Mouse (Mus musculus): ENCODE measurements at regions not wholly inside any gene's neighbourhood (a gene's known extent, or its start where the extent isn't known, plus 50 kb on each side); places are given as distances from the start of the nearest gene placed in this dataset.

GRCm38 (mm10) chr10:118640121-118640809, 199.4 kb downstream of the Ifng start:
- H3K4me3 ChIP-seq (ENCODE audit: low read depth, low read length), result no peak overlapping the region
- H3K9me3 ChIP-seq (replicated peaks; ENCODE audit: control insufficient read depth, low read length), result no peaks in the 10 kb centered on the region
- H3K36me3 ChIP-seq (ENCODE audit: control insufficient read depth, insufficient read depth, low read length), result no peaks in the 10 kb centered on the region
- no peak overlapping the region for H3K9ac ChIP-seq (ENCODE audit: low read depth, low read length)
- no peaks in the 10 kb centered on the region for H3K4me1 ChIP-seq (ENCODE audit: control insufficient read depth, insufficient read depth, low read length)
- H3K27me3 ChIP-seq (ENCODE audit: control insufficient read depth, insufficient read depth, low read length), result no peaks in the 10 kb centered on the region
- WGBS (ENCODE audit: insufficient replicate concordance), result 58% methylated on average over 7 of the region's 7 CpGs
- no peak for ATAC-seq (replicated peaks; ENCODE audit: insufficient number of reproducible peaks, low FRiP score, low TSS enrichment)
- H3K27ac ChIP-seq (ENCODE audit: low read depth, low read length), result no peak overlapping the region
- H3K4me2 ChIP-seq, result no peak overlapping the region

GRCm38 (mm10) chr10:118640810-118641427, 200.1 kb downstream of the Ifng start:
- Histone ChIP-seq H3K4me1 (ENCODE audit: control insufficient read depth, insufficient read depth, low read length) (no peaks in the 10 kb centered on the region), H3K9me3 (replicated peaks; ENCODE audit: control insufficient read depth, low read length) (no peaks in the 10 kb centered on the region), H3K27ac (ENCODE audit: low read depth, low read length) (no peak overlapping the region), H3K4me2 (no peak overlapping the region), H3K27me3 (ENCODE audit: control insufficient read depth, insufficient read depth, low read length) (no peaks in the 10 kb centered on the region), H3K9ac (ENCODE audit: low read depth, low read length) (no peak overlapping the region), H3K4me3 (ENCODE audit: low read depth, low read length) (no peak overlapping the region), H3K36me3 (ENCODE audit: control insufficient read depth, insufficient read depth, low read length) (no peaks in the 10 kb centered on the region)
- WGBS (ENCODE audit: insufficient replicate concordance), result 66% methylated on average over 12 of the region's 12 CpGs
- no peak for ATAC-seq (replicated peaks; ENCODE audit: insufficient number of reproducible peaks, low FRiP score, low TSS enrichment)

DNA sequence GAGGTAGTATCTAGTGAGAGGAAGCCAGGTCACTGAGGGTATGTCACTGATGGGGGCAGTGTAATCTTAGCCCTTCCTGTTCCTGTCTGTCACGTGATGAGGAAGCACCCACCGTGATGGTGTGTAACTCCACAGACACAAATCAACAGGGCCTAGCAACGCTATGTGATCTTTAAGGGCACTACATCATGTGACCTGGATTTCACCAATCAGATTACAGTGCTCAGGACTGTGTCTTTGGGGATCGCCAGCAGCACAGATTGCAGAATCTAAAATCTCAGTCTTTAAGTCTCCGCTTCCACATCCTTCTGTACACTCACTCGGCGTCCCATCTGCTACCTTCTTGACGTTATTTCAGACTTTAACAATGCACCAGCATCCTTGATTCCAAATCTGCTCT, 202.8 kb downstream of the Ifng start:
- H3K4me3 ChIP-seq (ENCODE audit: low read depth, low read length), result no peak overlapping the region
- H3K4me2 ChIP-seq, result no peak overlapping the region
- H3K9ac ChIP-seq (ENCODE audit: low read depth, low read length), result no peak overlapping the region
- H3K27ac ChIP-seq (ENCODE audit: low read depth, low read length), result no peak overlapping the region
- no peaks in the 10 kb centered on the region for H3K27me3 ChIP-seq (ENCODE audit: control insufficient read depth, insufficient read depth, low read length)
- H3K4me1 ChIP-seq (ENCODE audit: control insufficient read depth, insufficient read depth, low read length), result no peaks in the 10 kb centered on the region
- H3K9me3 ChIP-seq (replicated peaks; ENCODE audit: control insufficient read depth, low read length), result no peaks in the 10 kb centered on the region
- H3K36me3 ChIP-seq (ENCODE audit: control insufficient read depth, insufficient read depth, low read length), result no peaks in the 10 kb centered on the region
- WGBS (ENCODE audit: insufficient replicate concordance), result 68% methylated on average over 8 of the region's 8 CpGs
- no peak for ATAC-seq (replicated peaks; ENCODE audit: insufficient number of reproducible peaks, low FRiP score, low TSS enrichment)

GRCm38 (mm10) chr10:118648111-118648510, 207.3 kb downstream of the Ifng start:
- H3K36me3 ChIP-seq (ENCODE audit: control insufficient read depth, insufficient read depth, low read length), result no peaks in the 10 kb centered on the region
- H3K4me1 ChIP-seq (ENCODE audit: control insufficient read depth, insufficient read depth, low read length), result 0 out of 2 replicates have a peak, but pooled peaks cover 5% of the 10 kb centered on the region
- no peak overlapping the region for H3K9ac ChIP-seq (ENCODE audit: low read depth, low read length)
- ATAC-seq (replicated peaks; ENCODE audit: insufficient number of reproducible peaks, low FRiP score, low TSS enrichment), result no peak
- H3K9me3 ChIP-seq (replicated peaks; ENCODE audit: control insufficient read depth, low read length), result no peaks in the 10 kb centered on the region
- no peaks in the 10 kb centered on the region for H3K27me3 ChIP-seq (ENCODE audit: control insufficient read depth, insufficient read depth, low read length)
- no peak overlapping the region for H3K4me3 ChIP-seq (ENCODE audit: low read depth, low read length)
- H3K4me2 ChIP-seq, result no peak overlapping the region
- WGBS (ENCODE audit: insufficient replicate concordance), result 63% methylated on average over 2 of the region's 2 CpGs
- H3K27ac ChIP-seq (ENCODE audit: low read depth, low read length), result no peak overlapping the region

GRCm38 (mm10) chr10:118656561-118656960, 213.4 kb downstream of the Dyrk2 start:
- Histone ChIP-seq H3K27me3 (ENCODE audit: control insufficient read depth, insufficient read depth, low read length) (no peaks in the 10 kb centered on the region), H3K36me3 (ENCODE audit: control insufficient read depth, insufficient read depth, low read length) (no peaks in the 10 kb centered on the region), H3K4me2 (no peak overlapping the region), H3K4me3 (ENCODE audit: low read depth, low read length) (no peak overlapping the region), H3K27ac (ENCODE audit: low read depth, low read length) (no peak overlapping the region), H3K9me3 (replicated peaks; ENCODE audit: control insufficient read depth, low read length) (no peaks in the 10 kb centered on the region), H3K9ac (ENCODE audit: low read depth, low read length) (no peak overlapping the region), H3K4me1 (ENCODE audit: control insufficient read depth, insufficient read depth, low read length) (0 out of 2 replicates have a peak, but pooled peaks cover 5% of the 10 kb centered on the region)
- ATAC-seq (replicated peaks; ENCODE audit: insufficient number of reproducible peaks, low FRiP score, low TSS enrichment), result no peak
- WGBS (ENCODE audit: insufficient replicate concordance), result 73% methylated on average over 5 of the region's 5 CpGs

DNA sequence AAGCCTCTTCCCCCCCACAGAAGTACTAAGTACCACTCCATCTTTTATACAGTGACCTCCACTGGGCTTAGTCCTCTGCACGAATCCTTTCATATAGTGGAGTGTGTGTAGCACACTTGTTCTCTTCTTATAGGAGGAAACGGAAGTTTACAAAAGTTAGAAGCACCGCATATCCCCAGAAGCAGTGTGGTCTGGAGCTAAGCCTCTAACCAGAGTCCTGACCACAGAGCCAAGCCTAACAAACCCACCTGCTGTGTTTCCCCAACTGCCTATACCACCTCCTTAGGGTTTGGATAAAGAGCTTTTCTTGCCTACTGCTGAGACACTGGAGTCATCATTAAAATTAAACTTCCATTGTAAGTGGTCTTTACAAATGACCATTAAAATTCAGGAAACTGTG, 204.0 kb downstream of the Dyrk2 start:
- H3K9me3 ChIP-seq (replicated peaks; ENCODE audit: control insufficient read depth, low read length), result no peaks in the 10 kb centered on the region
- H3K27me3 ChIP-seq (ENCODE audit: control insufficient read depth, insufficient read depth, low read length), result no peaks in the 10 kb centered on the region
- no peaks in the 10 kb centered on the region for H3K4me1 ChIP-seq (ENCODE audit: control insufficient read depth, insufficient read depth, low read length)
- H3K9ac ChIP-seq (ENCODE audit: low read depth, low read length), result no peak overlapping the region
- H3K4me3 ChIP-seq (ENCODE audit: low read depth, low read length), result no peak overlapping the region
- no peak overlapping the region for H3K4me2 ChIP-seq
- ATAC-seq (replicated peaks; ENCODE audit: insufficient number of reproducible peaks, low FRiP score, low TSS enrichment), result no peak
- H3K27ac ChIP-seq (ENCODE audit: low read depth, low read length), result no peak overlapping the region
- H3K36me3 ChIP-seq (ENCODE audit: control insufficient read depth, insufficient read depth, low read length), result no peaks in the 10 kb centered on the region
- WGBS (ENCODE audit: insufficient replicate concordance), result 73% methylated on average over 3 of the region's 3 CpGs

DNA sequence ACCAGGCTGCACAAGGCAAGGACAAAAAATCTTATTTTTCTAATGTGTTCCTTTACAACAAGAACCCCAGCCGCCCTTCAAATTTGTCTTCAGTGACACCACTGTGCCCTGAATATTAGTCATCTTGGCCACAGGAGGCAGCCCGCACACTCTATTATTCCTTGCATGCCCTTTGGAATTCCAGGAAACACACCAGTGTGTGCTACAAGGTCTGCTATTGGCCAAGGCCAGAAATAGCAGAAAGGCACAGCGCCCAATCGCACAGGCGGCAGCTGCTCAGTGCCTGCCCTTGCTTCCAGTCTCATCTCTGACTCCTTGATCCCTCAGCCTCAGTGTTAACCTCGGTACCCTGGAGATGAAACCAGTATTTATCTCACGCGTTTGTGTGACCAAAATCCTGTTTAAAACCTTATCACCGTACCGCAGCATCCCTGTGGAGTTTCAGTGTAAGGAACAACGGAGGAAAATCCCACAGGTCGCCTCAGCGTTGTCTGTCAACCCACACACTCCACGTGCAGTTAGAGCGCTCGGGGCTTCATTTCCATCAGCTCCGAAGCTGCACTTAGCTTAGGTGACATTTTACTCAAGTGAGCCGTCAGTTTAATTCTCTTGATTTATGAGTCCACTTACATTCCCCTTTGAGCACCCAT, 194.1 kb downstream of the Dyrk2 start:
- Histone ChIP-seq H3K4me1 (ENCODE audit: control insufficient read depth, insufficient read depth, low read length) (0 out of 2 replicates have a peak, but pooled peaks cover 5% of the 10 kb centered on the region), H3K36me3 (ENCODE audit: control insufficient read depth, insufficient read depth, low read length) (no peaks in the 10 kb centered on the region), H3K27ac (ENCODE audit: low read depth, low read length) (no peak overlapping the region), H3K9ac (ENCODE audit: low read depth, low read length) (no peak overlapping the region), H3K27me3 (ENCODE audit: control insufficient read depth, insufficient read depth, low read length) (no peaks in the 10 kb centered on the region), H3K4me3 (ENCODE audit: low read depth, low read length) (0 out of 2 replicates have a peak overlapping the region, but pooled peaks have one; percentile 16), H3K4me2 (peak overlapping the region; percentile 52), H3K9me3 (replicated peaks; ENCODE audit: control insufficient read depth, low read length) (no peaks in the 10 kb centered on the region)
- ATAC-seq (replicated peaks; ENCODE audit: insufficient number of reproducible peaks, low FRiP score, low TSS enrichment), result 0 out of 2 replicates have a peak, but pooled peaks have one; percentile 35
- 40% methylated on average over 18 of the region's 18 CpGs for WGBS (ENCODE audit: insufficient replicate concordance)

DNA sequence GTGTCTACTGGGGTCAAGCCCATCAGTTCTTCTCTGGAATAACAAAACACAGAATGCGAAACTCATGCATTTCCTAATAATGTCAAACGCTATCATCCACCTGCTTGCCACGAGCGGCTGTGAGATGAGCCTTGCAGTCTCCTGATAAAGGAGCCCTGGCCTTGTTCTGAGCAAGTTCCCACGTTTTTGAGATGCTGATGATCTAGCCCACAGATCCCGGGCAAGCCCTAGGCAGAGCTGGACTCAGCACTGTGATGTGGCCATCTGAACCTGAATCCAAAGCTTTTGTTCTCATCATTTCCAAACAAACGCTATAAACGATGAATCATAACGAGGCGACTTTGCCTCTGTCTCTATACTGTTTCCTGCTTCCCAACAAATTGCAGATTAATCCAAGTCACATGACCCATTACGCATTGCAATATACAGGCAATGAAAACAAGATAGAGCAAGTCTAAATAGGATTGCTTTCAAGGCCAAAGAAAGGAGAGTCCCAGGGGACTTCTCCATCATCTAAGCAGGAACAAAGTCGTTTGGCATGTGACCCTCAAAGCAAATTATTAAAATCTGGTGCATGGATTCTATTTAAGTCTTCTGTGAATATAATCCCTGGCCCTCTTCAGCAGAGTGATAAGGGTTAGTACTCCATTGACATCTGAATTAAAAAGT, 191.1 kb downstream of the Dyrk2 start:
- H3K9ac ChIP-seq (ENCODE audit: low read depth, low read length), result no peak overlapping the region
- H3K4me3 ChIP-seq (ENCODE audit: low read depth, low read length), result no peak overlapping the region
- H3K27me3 ChIP-seq (ENCODE audit: control insufficient read depth, insufficient read depth, low read length), result no peaks in the 10 kb centered on the region
- ATAC-seq (replicated peaks; ENCODE audit: insufficient number of reproducible peaks, low FRiP score, low TSS enrichment), result no peak
- 74% methylated on average over 12 of the region's 12 CpGs for WGBS (ENCODE audit: insufficient replicate concordance)
- H3K4me1 ChIP-seq (ENCODE audit: control insufficient read depth, insufficient read depth, low read length), result 0 out of 2 replicates have a peak, but pooled peaks cover 5% of the 10 kb centered on the region
- H3K9me3 ChIP-seq (replicated peaks; ENCODE audit: control insufficient read depth, low read length), result no peaks in the 10 kb centered on the region
- H3K27ac ChIP-seq (ENCODE audit: low read depth, low read length), result no peak overlapping the region
- no peak overlapping the region for H3K4me2 ChIP-seq
- no peaks in the 10 kb centered on the region for H3K36me3 ChIP-seq (ENCODE audit: control insufficient read depth, insufficient read depth, low read length)
